12 mouse cellular contexts compared by ENCODE assay signal in the genomic region with DNA sequence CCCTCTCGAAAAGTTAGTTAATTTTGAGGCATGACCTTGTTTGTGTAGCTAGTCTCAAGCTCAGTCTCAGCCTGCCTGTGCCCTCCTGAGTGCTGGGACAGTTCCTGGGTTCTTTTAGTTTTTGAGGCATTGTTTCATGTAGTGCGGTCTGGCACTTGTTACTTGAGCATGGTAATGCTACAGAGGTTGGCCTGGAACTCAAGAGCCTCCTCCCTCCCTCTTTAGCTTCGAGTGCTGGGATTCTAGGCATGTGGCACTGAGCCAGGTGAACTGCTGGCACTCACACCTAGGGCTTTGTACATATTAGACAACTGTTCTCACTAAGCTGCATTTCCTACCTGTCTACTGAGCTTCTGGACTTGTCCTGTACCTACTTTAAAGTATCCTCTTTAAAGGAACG. TPM values are rescaled to one million over a fixed set of nuclear protein-coding genes. Genes with fewer than 3 reads are reported as not detected.
A peak's percentile ranks its signal among the peaks of the same experiment; 100 is the strongest.
DNase-seq lines count a peak whose midpoint lies in the region; ATAC-seq and TF ChIP-seq lines count a peak whose summit lies in the region.
"Had no signal": no experiment of that assay in that cellular context is flagged by ENCODE, and none has a peak within 500 bp of the region (broad histone marks: within the 10 kb centered on the region; RNA-seq: fewer than 3 reads in every experiment).

No protein-coding gene starts in this region.

- DNase-seq in kidney, adult 2 months: peak; percentile 87
- DNase-seq in kidney, postnatal 25 days: peak; percentile 85 to 88
- no peak for DNase-seq in left cerebral cortex, postnatal 10 days (ENCODE audit: extremely low spot score in 1 of 2, low spot score in 2 of 2)
- no peak for DNase-seq in embryo, embryonic 10.5 days (ENCODE audit: low spot score)
- DNase-seq: thymus, postnatal 25 days had no signal

- intact Hi-C loops in left cerebral cortex, postnatal 10 days (cut with DNase I): no loop called here

- no peaks in the 10 kb centered on the region for H3K36me3 ChIP-seq in kidney, adult 2 months (ENCODE audit: control insufficient read depth, insufficient read depth, low read length)
- H3K36me3 ChIP-seq in kidney, embryonic 16.5 days (ENCODE audit: insufficient read depth, low read length): no peaks in the 10 kb centered on the region
- H3K36me3 ChIP-seq in heart, embryonic 13.5 days: no peaks in the 10 kb centered on the region
- H3K36me3 ChIP-seq in stomach, embryonic 16.5 days (ENCODE audit: control insufficient read depth, insufficient read depth, low read length): no peaks in the 10 kb centered on the region
- H3K36me3 ChIP-seq: embryonic facial prominence, embryonic 13.5 days; limb, embryonic 12.5 days; midbrain, embryonic 15.5 days had no signal

- 37% methylated on average over 4 of the region's 4 CpGs for WGBS in kidney, adult 2 months
- WGBS in kidney, embryonic 16.5 days: 72% methylated on average over 4 of the region's 4 CpGs
- 44% methylated on average over 4 of the region's 4 CpGs for WGBS in heart, embryonic 13.5 days
- WGBS in stomach, embryonic 16.5 days: 50% methylated on average over 4 of the region's 4 CpGs

- H3K27ac ChIP-seq in kidney, adult 2 months (ENCODE audit: insufficient read depth, low read depth, low read length): no peak overlapping the region
- no peak overlapping the region for H3K27ac ChIP-seq in kidney, embryonic 16.5 days (ENCODE audit: low read length)
- H3K27ac ChIP-seq in heart, embryonic 13.5 days (replicated peaks): peak overlapping the region; percentile 77
- H3K27ac ChIP-seq in stomach, embryonic 16.5 days (ENCODE audit: low read length): no peak overlapping the region
- H3K27ac ChIP-seq: embryonic facial prominence, embryonic 13.5 days; limb, embryonic 12.5 days; midbrain, embryonic 15.5 days had no signal

- H3K9me3 ChIP-seq in kidney, embryonic 16.5 days (ENCODE audit: low read length): no peaks in the 10 kb centered on the region
- no peaks in the 10 kb centered on the region for H3K9me3 ChIP-seq in heart, embryonic 13.5 days
- no peaks in the 10 kb centered on the region for H3K9me3 ChIP-seq in stomach, embryonic 16.5 days (replicated peaks; ENCODE audit: control insufficient read depth, low read length)
- H3K9me3 ChIP-seq: embryonic facial prominence, embryonic 13.5 days; G1E; limb, embryonic 12.5 days; midbrain, embryonic 15.5 days had no signal

- no peak for ATAC-seq in kidney, embryonic 16.5 days (ENCODE audit: low FRiP score, low TSS enrichment)
- no peak for ATAC-seq in heart, embryonic 13.5 days (ENCODE audit: extremely low read depth, insufficient number of reproducible peaks, low FRiP score, low TSS enrichment)
- ATAC-seq in stomach, embryonic 16.5 days (ENCODE audit: insufficient read depth, low FRiP score): peak; percentile 51; the same call in 1 of the 2 replicates
- ATAC-seq: midbrain, embryonic 15.5 days had no signal

- no peak overlapping the region for H3K9ac ChIP-seq in kidney, embryonic 16.5 days (replicated peaks; ENCODE audit: low read length)
- 0 out of 2 replicates have a peak overlapping the region, but pooled peaks have one; percentile 21 for H3K9ac ChIP-seq in heart, embryonic 13.5 days
- no peak overlapping the region for H3K9ac ChIP-seq in stomach, embryonic 16.5 days (ENCODE audit: low read length)
- H3K9ac ChIP-seq: embryonic facial prominence, embryonic 13.5 days; limb, embryonic 12.5 days; midbrain, embryonic 15.5 days had no signal

- no peaks in the 10 kb centered on the region for H3K27me3 ChIP-seq in kidney, adult 2 months (replicated peaks; ENCODE audit: control insufficient read depth, insufficient read depth, low read length)
- no peaks in the 10 kb centered on the region for H3K27me3 ChIP-seq in kidney, embryonic 16.5 days (ENCODE audit: insufficient read depth, low read length)
- H3K27me3 ChIP-seq in heart, embryonic 13.5 days (replicated peaks): no peaks in the 10 kb centered on the region
- H3K27me3 ChIP-seq in stomach, embryonic 16.5 days (ENCODE audit: control insufficient read depth, insufficient read depth, low read length): no peaks in the 10 kb centered on the region
- H3K27me3 ChIP-seq: embryonic facial prominence, embryonic 13.5 days; limb, embryonic 12.5 days; midbrain, embryonic 15.5 days had no signal

- H3K4me1 ChIP-seq in kidney, adult 2 months (ENCODE audit: control insufficient read depth, insufficient read depth, low read length): peaks cover 9% of the 10 kb centered on the region; the same call in 1 of the 2 replicates
- peaks cover 40% of the 10 kb centered on the region for H3K4me1 ChIP-seq in kidney, embryonic 16.5 days (ENCODE audit: insufficient read depth, low read length)
- H3K4me1 ChIP-seq in heart, embryonic 13.5 days: peaks cover 83% of the 10 kb centered on the region
- peaks cover 31% of the 10 kb centered on the region for H3K4me1 ChIP-seq in stomach, embryonic 16.5 days (ENCODE audit: control insufficient read depth, insufficient read depth, low read length)

- no peak overlapping the region for H3K4me2 ChIP-seq in kidney, embryonic 16.5 days (replicated peaks; ENCODE audit: low read depth, low read length)
- H3K4me2 ChIP-seq in heart, embryonic 13.5 days: peak overlapping the region; percentile 21; the same call in 1 of the 2 replicates
- no peak overlapping the region for H3K4me2 ChIP-seq in stomach, embryonic 16.5 days (ENCODE audit: low read depth, low read length)
- H3K4me2 ChIP-seq: embryonic facial prominence, embryonic 13.5 days; limb, embryonic 12.5 days; midbrain, embryonic 15.5 days had no signal

- no peak for TF ChIP-seq POLR2A in kidney, adult 2 months (IDR thresholded peaks at IDR 0.05; ENCODE audit: low read depth, low read length)

- no peak for TF ChIP-seq CTCF in kidney, adult 2 months (conservative IDR thresholded peaks at IDR 0.05; ENCODE audit: insufficient read depth, insufficient read length, low read depth, low read length)

- no peak overlapping the region for H3K4me3 ChIP-seq in kidney, adult 2 months (ENCODE audit: insufficient read depth, low read depth, low read length)
- no peak overlapping the region for H3K4me3 ChIP-seq in kidney, embryonic 16.5 days (ENCODE audit: low read length)
- H3K4me3 ChIP-seq in heart, embryonic 13.5 days: no peak overlapping the region
- no peak overlapping the region for H3K4me3 ChIP-seq in stomach, embryonic 16.5 days (replicated peaks; ENCODE audit: low read length)
- H3K4me3 ChIP-seq: embryonic facial prominence, embryonic 13.5 days; limb, embryonic 12.5 days; midbrain, embryonic 15.5 days had no signal

RNA-seq across cellular contexts. Expression of gene Hic2, which starts 14.4 kb away (rescaled TPM):
- 1.5 and 1.8 TPM in 2 replicates for polyA plus RNA-seq in kidney, adult 2 months (2012; rRNA removed)
- polyA plus RNA-seq in kidney, embryonic 16.5 days (2015; fragmentation: Nextera tagmentation; extraction: Ambion mirVana): 4.9 and 5.4 TPM in 2 replicates
- polyA plus RNA-seq in heart, embryonic 13.5 days (2015; fragmentation: Nextera tagmentation; extraction: Ambion mirVana): 4.1 and 4.6 TPM in 2 replicates
- polyA plus RNA-seq in stomach, embryonic 16.5 days (2015; fragmentation: Nextera tagmentation; extraction: Ambion mirVana): 4.5 and 4.9 TPM in 2 replicates
- total RNA-seq in left cerebral cortex, postnatal 10 days (2021): 1 to 10 TPM; 6.6 TPM

RNA-seq across cellular contexts. Expression of gene Tmem191c, which starts 28.1 kb away (rescaled TPM):
- 7.7 and 8.0 TPM in 2 replicates for polyA plus RNA-seq in kidney, adult 2 months (2012; rRNA removed)
- 19.2 and 19.4 TPM in 2 replicates for polyA plus RNA-seq in kidney, embryonic 16.5 days (2015; fragmentation: Nextera tagmentation; extraction: Ambion mirVana)
- 7.0 and 7.6 TPM in 2 replicates for polyA plus RNA-seq in heart, embryonic 13.5 days (2015; fragmentation: Nextera tagmentation; extraction: Ambion mirVana)
- polyA plus RNA-seq in stomach, embryonic 16.5 days (2015; fragmentation: Nextera tagmentation; extraction: Ambion mirVana): 13.4 and 16.3 TPM in 2 replicates
- total RNA-seq in left cerebral cortex, postnatal 10 days (2021): 100 to 1,000 TPM; 121 to 123 TPM

RNA-seq across cellular contexts. Expression of gene Rimbp3, which starts 39.3 kb away (rescaled TPM):
- polyA plus RNA-seq in kidney, adult 2 months (2012; rRNA removed): 0.05 and 0.08 TPM in 2 replicates
- 0.36 and 0.51 TPM in 2 replicates for polyA plus RNA-seq in kidney, embryonic 16.5 days (2015; fragmentation: Nextera tagmentation; extraction: Ambion mirVana)
- polyA plus RNA-seq in heart, embryonic 13.5 days (2015; fragmentation: Nextera tagmentation; extraction: Ambion mirVana): 0.17 and 0.18 TPM in 2 replicates
- polyA plus RNA-seq in stomach, embryonic 16.5 days (2015; fragmentation: Nextera tagmentation; extraction: Ambion mirVana): 0.44 and 0.57 TPM in 2 replicates
- 1 to 10 TPM; 1.7 to 1.9 TPM for total RNA-seq in left cerebral cortex, postnatal 10 days (2021)

RNA-seq across cellular contexts. Expression of gene Ube2l3, which starts 45.3 kb away (rescaled TPM):
- polyA plus RNA-seq in kidney, adult 2 months (2012; rRNA removed): 64.6 and 73.6 TPM in 2 replicates
- polyA plus RNA-seq in kidney, embryonic 16.5 days (2015; fragmentation: Nextera tagmentation; extraction: Ambion mirVana): 332 and 350 TPM in 2 replicates
- 292 and 303 TPM in 2 replicates for polyA plus RNA-seq in heart, embryonic 13.5 days (2015; fragmentation: Nextera tagmentation; extraction: Ambion mirVana)
- 320 and 331 TPM in 2 replicates for polyA plus RNA-seq in stomach, embryonic 16.5 days (2015; fragmentation: Nextera tagmentation; extraction: Ambion mirVana)
- total RNA-seq in left cerebral cortex, postnatal 10 days (2021): 100 to 1,000 TPM; 149 to 151 TPM

Comparison
In these comparisons a context has a peak if more than half of its experiments do, and no peak if none do; other contexts are left out.
1. DNase-seq: peak in kidney, adult 2 months (single experiment) and kidney, postnatal 25 days (2 of 2); none in left cerebral cortex, postnatal 10 days (0 of 2) and embryo, embryonic 10.5 days (single experiment).